ENCODE assay signal across 8 mouse cellular contexts in the genomic region with DNA sequence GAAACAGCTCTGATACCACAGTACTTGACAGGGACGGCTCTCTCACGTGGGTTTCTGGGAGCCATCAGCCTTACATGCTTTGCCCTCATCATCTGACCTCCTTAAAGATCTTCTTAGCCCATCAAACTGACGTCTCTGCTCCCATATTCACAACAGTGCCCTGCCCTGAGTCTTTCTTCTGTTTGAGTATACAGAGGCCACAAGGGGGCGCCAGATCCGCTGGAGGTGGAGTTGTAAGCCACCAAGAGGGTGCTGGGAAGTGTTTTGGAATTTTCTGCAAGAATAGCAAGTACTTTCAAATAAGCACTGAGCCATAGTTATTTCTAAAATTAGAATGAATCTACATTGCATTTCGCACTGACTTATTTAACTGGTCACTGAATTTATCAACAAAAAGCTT. TPM values are rescaled to one million over a fixed set of nuclear protein-coding genes. Genes with fewer than 3 reads are reported as not detected.
A peak's percentile ranks its signal among the peaks of the same experiment; 100 is the strongest.
DNase-seq lines count a peak whose midpoint lies in the region; ATAC-seq and TF ChIP-seq lines count a peak whose summit lies in the region.

No protein-coding gene starts in this region.

- H3K36me3 ChIP-seq in forebrain, embryonic 10.5 days (replicated peaks): no peaks in the 10 kb centered on the region
- no peaks in the 10 kb centered on the region for H3K36me3 ChIP-seq in forebrain, embryonic 12.5 days (replicated peaks)
- no peaks in the 10 kb centered on the region for H3K36me3 ChIP-seq in midbrain, postnatal 0 days (ENCODE audit: insufficient read depth, low read length)
- no peaks in the 10 kb centered on the region for H3K36me3 ChIP-seq in midbrain, embryonic 16.5 days (ENCODE audit: control insufficient read depth, insufficient read depth, low read length)
- no peaks in the 10 kb centered on the region for H3K36me3 ChIP-seq in liver, postnatal 0 days (replicated peaks; ENCODE audit: insufficient read depth, low read length)

- H3K4me1 ChIP-seq in forebrain, embryonic 10.5 days: no peaks in the 10 kb centered on the region
- no peaks in the 10 kb centered on the region for H3K4me1 ChIP-seq in forebrain, embryonic 12.5 days
- no peaks in the 10 kb centered on the region for H3K4me1 ChIP-seq in midbrain, postnatal 0 days (ENCODE audit: insufficient read depth, low read length)
- no peaks in the 10 kb centered on the region for H3K4me1 ChIP-seq in midbrain, embryonic 16.5 days (ENCODE audit: control insufficient read depth, insufficient read depth, low read length)
- H3K4me1 ChIP-seq in liver, postnatal 0 days (ENCODE audit: insufficient read depth): no peaks in the 10 kb centered on the region

- 38% methylated on average over 6 of the region's 6 CpGs for WGBS in forebrain, embryonic 10.5 days
- WGBS in forebrain, embryonic 12.5 days: 31% methylated on average over 6 of the region's 6 CpGs
- WGBS in midbrain, postnatal 0 days: 36% methylated on average over 6 of the region's 6 CpGs
- WGBS in midbrain, embryonic 16.5 days: 32% methylated on average over 6 of the region's 6 CpGs
- 45% methylated on average over 6 of the region's 6 CpGs for WGBS in liver, postnatal 0 days (ENCODE audit: insufficient replicate concordance)

- no peak for TF ChIP-seq EP300 in liver, postnatal 0 days (IDR thresholded peaks at IDR 0.05; ENCODE audit: low read depth)

- no peak overlapping the region for H3K27ac ChIP-seq in forebrain, embryonic 10.5 days
- no peak overlapping the region for H3K27ac ChIP-seq in forebrain, embryonic 12.5 days
- H3K27ac ChIP-seq in midbrain, postnatal 0 days (ENCODE audit: low read depth, low read length): no peak overlapping the region
- no peak overlapping the region for H3K27ac ChIP-seq in midbrain, embryonic 16.5 days (ENCODE audit: low read length)
- no peak overlapping the region for H3K27ac ChIP-seq in liver, postnatal 0 days (ENCODE audit: low read depth)

- no peak for ATAC-seq in forebrain, embryonic 12.5 days (ENCODE audit: low FRiP score)
- ATAC-seq in midbrain, postnatal 0 days (ENCODE audit: low FRiP score): no peak
- ATAC-seq in midbrain, embryonic 16.5 days: no peak
- ATAC-seq in liver, postnatal 0 days: no peak

- no peak overlapping the region for H3K4me3 ChIP-seq in forebrain, embryonic 10.5 days
- H3K4me3 ChIP-seq in forebrain, embryonic 12.5 days (replicated peaks): no peak overlapping the region
- H3K4me3 ChIP-seq in midbrain, postnatal 0 days (ENCODE audit: low read depth, low read length): no peak overlapping the region
- no peak overlapping the region for H3K4me3 ChIP-seq in midbrain, embryonic 16.5 days (ENCODE audit: low read depth, low read length)
- H3K4me3 ChIP-seq in liver, postnatal 0 days (ENCODE audit: low read depth, low read length): no peak overlapping the region

- H3K4me2 ChIP-seq in forebrain, embryonic 12.5 days: no peak overlapping the region
- no peak overlapping the region for H3K4me2 ChIP-seq in midbrain, postnatal 0 days (ENCODE audit: low read depth, low read length, poor library complexity, severe bottlenecking)
- no peak overlapping the region for H3K4me2 ChIP-seq in midbrain, embryonic 16.5 days (ENCODE audit: low read length)
- H3K4me2 ChIP-seq in liver, postnatal 0 days (ENCODE audit: low read depth, low read length): no peak overlapping the region

- TF ChIP-seq CTCF in midbrain, postnatal 0 days (IDR thresholded peaks at IDR 0.05): peak; percentile 51
- TF ChIP-seq CTCF in liver, postnatal 0 days (IDR thresholded peaks at IDR 0.05; ENCODE audit: low read depth): peak; percentile 74

- H3K27me3 ChIP-seq in forebrain, embryonic 10.5 days (ENCODE audit: poor library complexity, severe bottlenecking): no peaks in the 10 kb centered on the region
- no peaks in the 10 kb centered on the region for H3K27me3 ChIP-seq in forebrain, embryonic 12.5 days
- H3K27me3 ChIP-seq in midbrain, postnatal 0 days (ENCODE audit: insufficient read depth, low read length): no peaks in the 10 kb centered on the region
- H3K27me3 ChIP-seq in midbrain, embryonic 16.5 days (ENCODE audit: control insufficient read depth, insufficient read depth, low read depth, low read length): no peaks in the 10 kb centered on the region
- H3K27me3 ChIP-seq in liver, postnatal 0 days (ENCODE audit: insufficient read depth, low read length): no peaks in the 10 kb centered on the region

- H3K9ac ChIP-seq in forebrain, embryonic 12.5 days: no peak overlapping the region
- H3K9ac ChIP-seq in midbrain, postnatal 0 days (replicated peaks; ENCODE audit: low read length, poor library complexity, severe bottlenecking): no peak overlapping the region
- H3K9ac ChIP-seq in midbrain, embryonic 16.5 days (ENCODE audit: low read depth, low read length): no peak overlapping the region
- H3K9ac ChIP-seq in liver, postnatal 0 days (replicated peaks): no peak overlapping the region

- H3K9me3 ChIP-seq in forebrain, embryonic 10.5 days: no peaks in the 10 kb centered on the region
- 0 out of 2 replicates have a peak, but pooled peaks cover 4% of the 10 kb centered on the region for H3K9me3 ChIP-seq in forebrain, embryonic 12.5 days
- H3K9me3 ChIP-seq in midbrain, postnatal 0 days (ENCODE audit: low read length): no peaks in the 10 kb centered on the region; the same call in 1 of the 2 replicates
- H3K9me3 ChIP-seq in midbrain, embryonic 16.5 days (replicated peaks; ENCODE audit: control insufficient read depth, low read length, poor library complexity, severe bottlenecking): peaks cover 5% of the 10 kb centered on the region
- peaks cover 2% of the 10 kb centered on the region; the same call in 1 of the 2 replicates for H3K9me3 ChIP-seq in liver, postnatal 0 days (ENCODE audit: low read length)

- DNase-seq in forebrain, embryonic 10.5 days (ENCODE audit: extremely low spot score, low spot score): peak; percentile 37
- DNase-seq in midbrain, postnatal 0 days (ENCODE audit: low spot score): peak; percentile 14
- DNase-seq in cerebellum, postnatal 10 days: peak; percentile 50 to 51
- DNase-seq in liver, postnatal 0 days: peak; percentile 63
- peak; percentile 10 to 47 for DNase-seq in spleen, postnatal 36 days (ENCODE audit: low spot score in 2 of 2)
- DNase-seq in right cerebral cortex, postnatal 36 days (ENCODE audit: low spot score in 2 of 2): no peak

RNA-seq across cellular contexts. Expression of a gene that starts 9.4 kb away (rescaled TPM):
- polyA plus RNA-seq in forebrain, embryonic 10.5 days (2016; fragmentation: Nextera tagmentation; extraction: Ambion mirVana): 17.1 and 17.2 TPM in 2 replicates
- 17.0 and 17.8 TPM in 2 replicates for polyA plus RNA-seq in forebrain, embryonic 12.5 days (2016; fragmentation: Nextera tagmentation; extraction: Ambion mirVana)
- total RNA-seq in midbrain, postnatal 0 days (2014; rRNA removed): 17.6 and 19.7 TPM in 2 replicates
- 16.6 and 17.6 TPM in 2 replicates for polyA plus RNA-seq in midbrain, postnatal 0 days (2015; fragmentation: Nextera tagmentation; extraction: Ambion mirVana)
- polyA plus RNA-seq in midbrain, embryonic 16.5 days (2015; fragmentation: Nextera tagmentation; extraction: Ambion mirVana): 16.8 and 21.6 TPM in 2 replicates
- 4.2 and 4.5 TPM in 2 replicates for polyA plus RNA-seq in liver, postnatal 0 days (2015; fragmentation: Nextera tagmentation; extraction: Ambion mirVana)

RNA-seq across cellular contexts. Expression of a gene that starts 37.4 kb away (rescaled TPM):
- polyA plus RNA-seq in forebrain, embryonic 10.5 days (2016; fragmentation: Nextera tagmentation; extraction: Ambion mirVana): 1.0 and 1.1 TPM in 2 replicates
- polyA plus RNA-seq in forebrain, embryonic 12.5 days (2016; fragmentation: Nextera tagmentation; extraction: Ambion mirVana): 1.4 and 2.3 TPM in 2 replicates
- 0.93 and 2.5 TPM in 2 replicates for total RNA-seq in midbrain, postnatal 0 days (2014; rRNA removed)
- polyA plus RNA-seq in midbrain, postnatal 0 days (2015; fragmentation: Nextera tagmentation; extraction: Ambion mirVana): 1.5 and 1.6 TPM in 2 replicates
- polyA plus RNA-seq in midbrain, embryonic 16.5 days (2015; fragmentation: Nextera tagmentation; extraction: Ambion mirVana): 1.8 and 2.6 TPM in 2 replicates
- not detected in 2 replicates for polyA plus RNA-seq in liver, postnatal 0 days (2015; fragmentation: Nextera tagmentation; extraction: Ambion mirVana)

RNA-seq across cellular contexts. Expression of a gene that starts 37.5 kb away (rescaled TPM):
- polyA plus RNA-seq in forebrain, embryonic 10.5 days (2016; fragmentation: Nextera tagmentation; extraction: Ambion mirVana): 1.8 and 2.0 TPM in 2 replicates
- polyA plus RNA-seq in forebrain, embryonic 12.5 days (2016; fragmentation: Nextera tagmentation; extraction: Ambion mirVana): 8.0 and 8.9 TPM in 2 replicates
- 30.5 and 34.2 TPM in 2 replicates for total RNA-seq in midbrain, postnatal 0 days (2014; rRNA removed)
- 14.0 and 17.0 TPM in 2 replicates for polyA plus RNA-seq in midbrain, postnatal 0 days (2015; fragmentation: Nextera tagmentation; extraction: Ambion mirVana)
- polyA plus RNA-seq in midbrain, embryonic 16.5 days (2015; fragmentation: Nextera tagmentation; extraction: Ambion mirVana): 12.4 and 14.4 TPM in 2 replicates
- polyA plus RNA-seq in liver, postnatal 0 days (2015; fragmentation: Nextera tagmentation; extraction: Ambion mirVana): 0.02 TPM in 2 replicates

Comparison
In these comparisons a context has a peak if more than half of its experiments do, and no peak if none do; other contexts are left out.
1. DNase-seq: peak in forebrain, embryonic 10.5 days (single experiment), midbrain, postnatal 0 days (single experiment), cerebellum, postnatal 10 days (2 of 2), liver, postnatal 0 days (single experiment) and spleen, postnatal 36 days (2 of 2); none in right cerebral cortex, postnatal 36 days (0 of 2).